Mouse (Mus musculus): ENCODE data around the gene Fkbp5.

- no peak for TF ChIP-seq EP300 (IDR thresholded peaks at IDR 0.05; ENCODE audit: low read depth)
- no peak for TF ChIP-seq CTCF (IDR thresholded peaks at IDR 0.05; ENCODE audit: low read depth)
These were observed 39.9 kb downstream of the Fkbp5 start for GRCm38 (mm10) chr17:28477421-28477820.
